In the genomic region with DNA sequence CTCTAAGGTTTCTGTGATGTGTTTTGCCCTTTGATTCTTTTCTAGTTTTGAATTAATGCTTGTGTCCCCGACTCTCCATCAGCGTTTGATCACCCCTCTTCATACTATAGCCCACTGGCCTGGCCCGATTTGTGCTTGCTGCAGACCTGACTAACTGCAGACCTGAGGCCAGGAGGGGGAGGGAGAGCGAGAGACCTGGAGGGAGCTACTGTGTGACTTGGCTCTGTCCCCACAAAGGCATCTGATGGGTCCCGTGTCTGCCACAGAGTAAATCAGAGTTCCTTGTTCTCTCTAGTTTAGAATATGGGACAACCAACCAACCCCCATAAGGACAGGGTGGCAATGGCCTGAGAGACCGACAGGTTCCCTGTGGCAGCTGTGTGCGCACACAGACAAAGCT, we compare ENCODE assay signal across 17 mouse cellular contexts.
DNase-seq lines count a peak whose midpoint lies in the region; ATAC-seq and TF ChIP-seq lines count a peak whose summit lies in the region.
"Had no signal": no experiment of that assay in that cellular context is flagged by ENCODE, and none has a peak within 500 bp of the region (broad histone marks: within the 10 kb centered on the region; RNA-seq: fewer than 3 reads in every experiment).

No protein-coding gene starts in this region.

- TF ChIP-seq CTCF in cerebellum, adult 2 months (IDR thresholded peaks at IDR 0.05; ENCODE audit: borderline replicate concordance, insufficient read depth, low read depth, low read length), result no peak
- no peak for TF ChIP-seq CTCF in embryonic fibroblast, embryonic 13.5 days (IDR thresholded peaks at IDR 0.05; ENCODE audit: borderline replicate concordance, insufficient read depth, low read length)
- TF ChIP-seq CTCF in layer of hippocampus, adult 2 months (conservative IDR thresholded peaks at IDR 0.05), result no peak

- H3K4me3 ChIP-seq in cerebellum, adult 2 months (replicated peaks; ENCODE audit: insufficient read depth, low read depth, low read length), result no peak overlapping the region
- no peak overlapping the region for H3K4me3 ChIP-seq in hindbrain, embryonic 16.5 days (ENCODE audit: low read length)
- no peak overlapping the region for H3K4me3 ChIP-seq in hindbrain, embryonic 14.5 days (replicated peaks; ENCODE audit: low read length)
- no peak overlapping the region for H3K4me3 ChIP-seq in embryonic fibroblast, embryonic 13.5 days (ENCODE audit: insufficient read depth, low read length)
- H3K4me3 ChIP-seq in myocyte, result no peak overlapping the region
- H3K4me3 ChIP-seq in layer of hippocampus, adult 2 months, result no peak overlapping the region
- H3K4me3 ChIP-seq: heart, embryonic 15.5 days; hindbrain, embryonic 10.5 days; hindbrain, embryonic 13.5 days had no signal

- H3K9me3 ChIP-seq in hindbrain, embryonic 16.5 days (ENCODE audit: control insufficient read depth, low read length), result no peaks in the 10 kb centered on the region; the same call in 1 of the 2 replicates
- no peaks in the 10 kb centered on the region for H3K9me3 ChIP-seq in hindbrain, embryonic 14.5 days (ENCODE audit: control insufficient read depth, low read length)
- H3K9me3 ChIP-seq: heart, embryonic 15.5 days; hindbrain, embryonic 10.5 days; hindbrain, embryonic 13.5 days had no signal

- H3K79me2 ChIP-seq in myocyte (ENCODE audit: control insufficient read depth, insufficient read depth), result no peaks in the 10 kb centered on the region

- no peak overlapping the region for H3K9ac ChIP-seq in hindbrain, embryonic 16.5 days (ENCODE audit: low read depth, low read length)
- no peak overlapping the region for H3K9ac ChIP-seq in hindbrain, embryonic 14.5 days
- H3K9ac ChIP-seq: forebrain, postnatal 0 days; heart, embryonic 15.5 days; hindbrain, embryonic 13.5 days had no signal

- peak; percentile 46 to 63 for DNase-seq in cerebellum, adult 2 months
- no peak for DNase-seq in hindbrain, embryonic 14.5 days (ENCODE audit: low spot score)
- no peak for DNase-seq in layer of hippocampus, adult 2 months (ENCODE audit: low spot score in 2 of 2)
- DNase-seq: cerebellum, adult 11 months; forebrain, postnatal 0 days; gastrocnemius, postnatal 25 days had no signal

- TF ChIP-seq POLR2A in cerebellum, adult 2 months (IDR thresholded peaks at IDR 0.05; ENCODE audit: borderline replicate concordance, insufficient read depth, low read length), result no peak
- TF ChIP-seq POLR2A in embryonic fibroblast, embryonic 13.5 days (IDR thresholded peaks at IDR 0.05; ENCODE audit: low read depth, low read length), result no peak
- no peak for TF ChIP-seq POLR2A in myocyte (IDR thresholded peaks at IDR 0.05; ENCODE audit: insufficient read length, low read depth)

- no peak overlapping the region for H3ac ChIP-seq in myocyte (ENCODE audit: control insufficient read depth, insufficient read length)

- no peak for ATAC-seq in cerebellum, adult (ENCODE audit: insufficient number of reproducible peaks, low FRiP score, low TSS enrichment)
- no peak for ATAC-seq in hindbrain, embryonic 16.5 days
- ATAC-seq in hindbrain, embryonic 14.5 days (ENCODE audit: low FRiP score), result no peak
- ATAC-seq: CD4-positive, CD25-positive, alpha-beta regulatory T cell, adult 4 months; forebrain, embryonic 14.5 days; intestine, postnatal 0 days had no signal

- H3K4me1 ChIP-seq in cerebellum, adult 2 months (ENCODE audit: control insufficient read depth, insufficient read depth, low read length), result peaks cover 14% of the 10 kb centered on the region
- no peaks in the 10 kb centered on the region for H3K4me1 ChIP-seq in hindbrain, embryonic 16.5 days (ENCODE audit: control insufficient read depth, insufficient read depth, low read depth, low read length)
- H3K4me1 ChIP-seq in hindbrain, embryonic 14.5 days (replicated peaks; ENCODE audit: control insufficient read depth, insufficient read depth, low read length), result no peaks in the 10 kb centered on the region
- H3K4me1 ChIP-seq in embryonic fibroblast, embryonic 13.5 days (ENCODE audit: control insufficient read depth, insufficient read depth, low read length), result peaks cover 11% of the 10 kb centered on the region

- H3K4me2 ChIP-seq in hindbrain, embryonic 16.5 days (ENCODE audit: low read length), result no peak overlapping the region
- no peak overlapping the region for H3K4me2 ChIP-seq in hindbrain, embryonic 14.5 days (replicated peaks)
- H3K4me2 ChIP-seq in myocyte (ENCODE audit: low read depth), result peak overlapping the region; percentile 55
- H3K4me2 ChIP-seq: heart, embryonic 11.5 days; heart, embryonic 15.5 days; hindbrain, embryonic 13.5 days had no signal

- no peaks in the 10 kb centered on the region for H3K36me3 ChIP-seq in hindbrain, embryonic 16.5 days (ENCODE audit: control insufficient read depth, insufficient read depth, low read length)
- no peaks in the 10 kb centered on the region for H3K36me3 ChIP-seq in hindbrain, embryonic 14.5 days (replicated peaks; ENCODE audit: control insufficient read depth, insufficient read depth)
- no peaks in the 10 kb centered on the region for H3K36me3 ChIP-seq in myocyte (ENCODE audit: control insufficient read depth, insufficient read depth)
- H3K36me3 ChIP-seq: heart, embryonic 15.5 days; hindbrain, embryonic 10.5 days; hindbrain, embryonic 13.5 days had no signal

- H3K27me3 ChIP-seq in cerebellum, adult 2 months (ENCODE audit: control insufficient read depth, insufficient read depth, low read length), result no peaks in the 10 kb centered on the region
- H3K27me3 ChIP-seq in hindbrain, embryonic 16.5 days (replicated peaks; ENCODE audit: control insufficient read depth, insufficient read depth, low read length), result no peaks in the 10 kb centered on the region; the same call in 1 of the 2 replicates
- H3K27me3 ChIP-seq in hindbrain, embryonic 14.5 days (ENCODE audit: control insufficient read depth, insufficient read depth, low read length), result no peaks in the 10 kb centered on the region
- H3K27me3 ChIP-seq in myocyte (ENCODE audit: control insufficient read depth, insufficient read depth, insufficient read length), result no peaks in the 10 kb centered on the region

- 67% methylated on average over 7 of the region's 7 CpGs for WGBS in cerebellum, adult 2 months
- WGBS in hindbrain, embryonic 16.5 days, result 81% methylated on average over 7 of the region's 7 CpGs
- 83% methylated on average over 7 of the region's 7 CpGs for whole genome bisulfite sequencing in hindbrain, embryonic 14.5 days

- H3K27ac ChIP-seq in cerebellum, adult 2 months (ENCODE audit: insufficient read depth, low read length), result 0 out of 2 replicates have a peak overlapping the region, but pooled peaks have one; percentile 37
- 0 out of 2 replicates have a peak overlapping the region, but pooled peaks have one; percentile 34 for H3K27ac ChIP-seq in hindbrain, embryonic 16.5 days (ENCODE audit: low read depth, low read length)
- no peak overlapping the region for H3K27ac ChIP-seq in hindbrain, embryonic 14.5 days
- peak overlapping the region; percentile 2 for H3K27ac ChIP-seq in embryonic fibroblast, embryonic 13.5 days (ENCODE audit: insufficient read depth, low read length)
- no peak overlapping the region for H3K27ac ChIP-seq in layer of hippocampus, adult 2 months
- H3K27ac ChIP-seq: heart, embryonic 15.5 days; hindbrain, embryonic 10.5 days; hindbrain, embryonic 13.5 days had no signal

TF ChIP-seq in myocyte, 11 proteins besides CTCF, POLR2A, EP300 and RAD21:
- TF ChIP-seq TCF12 (IDR thresholded peaks at IDR 0.05; ENCODE audit: insufficient read depth, poor library complexity, severe bottlenecking), result no peak
- no peak for TF ChIP-seq TCF3 (IDR thresholded peaks at IDR 0.05; ENCODE audit: insufficient read length, low read depth)
- no peak for TF ChIP-seq E2F4 (IDR thresholded peaks at IDR 0.05; ENCODE audit: insufficient read depth)
- TF ChIP-seq REST (IDR thresholded peaks at IDR 0.05; ENCODE audit: insufficient read depth, insufficient read length), result no peak
- TF ChIP-seq USF1 (IDR thresholded peaks at IDR 0.05; ENCODE audit: low read depth), result no peak
- no peak for TF ChIP-seq MAX (IDR thresholded peaks at IDR 0.05; ENCODE audit: low read depth)
- no peak for TF ChIP-seq CEBPB (IDR thresholded peaks at IDR 0.05; ENCODE audit: insufficient read depth, poor library complexity, severe bottlenecking)
- TF ChIP-seq MYOG (IDR thresholded peaks at IDR 0.05; ENCODE audit: control insufficient read depth in 1 of 3, insufficient read depth in 1 of 3, insufficient read length in 2 of 3, low read depth in 2 of 3), result no peak
- TF ChIP-seq MYOD1 (IDR thresholded peaks at IDR 0.05; ENCODE audit: control insufficient read depth in 1 of 3, insufficient read length in 2 of 3, low read depth in 2 of 3), result no peak
- TF ChIP-seq SRF (IDR thresholded peaks at IDR 0.05; ENCODE audit: control insufficient read depth, insufficient read length, low read depth), result no peak
- TF ChIP-seq POLR2AphosphoS2 (IDR thresholded peaks at IDR 0.05; ENCODE audit: insufficient read length, low read depth), result no peak

Comparison
In these comparisons a context has a peak if more than half of its experiments do, and no peak if none do; other contexts are left out.
1. H3K27ac ChIP-seq: peak in cerebellum, adult 2 months (single experiment), hindbrain, embryonic 16.5 days (single experiment) and embryonic fibroblast, embryonic 13.5 days (single experiment); none in hindbrain, embryonic 14.5 days (single experiment) and layer of hippocampus, adult 2 months (single experiment).
2. DNase-seq: peak in cerebellum, adult 2 months (2 of 2); none in hindbrain, embryonic 14.5 days (single experiment) and layer of hippocampus, adult 2 months (0 of 2).